Mouse (Mus musculus) hindbrain, embryonic 16.5 days (tissue): ENCODE results near the gene Rnf111. TPM values are rescaled to one million over a fixed set of nuclear protein-coding genes. Genes with fewer than 3 reads are reported as not detected.
"Not testable (repeated sequence)": the region's sequence is repeated elsewhere in the genome, so short reads cannot be mapped to it uniquely, and the experiment has no call there.

Experiments used
- ATAC-seq: fragments of 200-750 bp; cut with Nextera tagmentation; 2 replicates; pipeline ENCODE4 v1.8.0; 2017; ENCODE audit warnings: moderate TSS enrichment, moderate library complexity
- H3K27ac ChIP-seq: fragments of 300-500 bp; sonication (generic); 2 replicates; pipeline ENCODE4 v1.5.1; 2014; ENCODE audit warnings: low read depth, mild to moderate bottlenecking, control low read depth, low read length, moderate library complexity
- H3K27me3 ChIP-seq: fragments of 300-500 bp; sonication (generic); replicated peaks from 2 replicates; pipeline ENCODE4 v1.6.1; 2014; ENCODE audit warnings: low read length; ENCODE audit not compliant: control insufficient read depth, insufficient read depth
- H3K36me3 ChIP-seq: fragments of 300-500 bp; sonication (generic); 2 replicates; pipeline ENCODE4 v1.6.1; 2014; ENCODE audit warnings: mild to moderate bottlenecking, low read length, moderate library complexity, mixed read lengths; ENCODE audit not compliant: control insufficient read depth, insufficient read depth
- H3K4me1 ChIP-seq: fragments of 300-500 bp; sonication (generic); 2 replicates; pipeline ENCODE4 v1.6.1; 2014; ENCODE audit warnings: low read depth, low read length; ENCODE audit not compliant: control insufficient read depth, insufficient read depth
- H3K4me2 ChIP-seq: fragments of 300-500 bp; sonication (generic); 2 replicates; pipeline ENCODE4 v1.6.1; 2014; ENCODE audit warnings: mild to moderate bottlenecking, low read length, control low read depth, moderate library complexity
- H3K4me3 ChIP-seq: fragments of 300-500 bp; sonication (generic); 2 replicates; pipeline ENCODE4 v1.5.1; 2014; ENCODE audit warnings: mild to moderate bottlenecking, low read length, control low read depth, moderate library complexity
- H3K9ac ChIP-seq: fragments of 300-500 bp; sonication (generic); 2 replicates; pipeline ENCODE4 v1.6.1; 2014; ENCODE audit warnings: low read depth, mild to moderate bottlenecking, control low read depth, low read length, moderate library complexity
- H3K9me3 ChIP-seq: fragments of 300-500 bp; sonication (generic); 2 replicates; pipeline ENCODE4 v1.6.1; 2014; ENCODE audit warnings: mild to moderate bottlenecking, low read length, moderate library complexity; ENCODE audit not compliant: control insufficient read depth
- WGBS: fragments of 180-500 bp; shearing (Covaris S2); extraction: QIAGEN DNeasy Blood & Tissue Kit; methylation state at CpG from one replicate; pipeline ENCODE4 v1.1.7; 2014; 5-methylcytosine and 5-hydroxymethylcytosine counted together
- polyA plus RNA-seq: library from polyadenylated mRNA; unstranded; fragments of >200 nt; fragmentation: Nextera tagmentation; extraction: Ambion mirVana; gene quantifications from 2 replicates; pipeline ENCODE4 v1.2.1, GENCODE M21; 2015

The Rnf111 gene
- polyA plus RNA-seq, 1 experiment from 2014 or later, result 23.2 TPM

DNA sequence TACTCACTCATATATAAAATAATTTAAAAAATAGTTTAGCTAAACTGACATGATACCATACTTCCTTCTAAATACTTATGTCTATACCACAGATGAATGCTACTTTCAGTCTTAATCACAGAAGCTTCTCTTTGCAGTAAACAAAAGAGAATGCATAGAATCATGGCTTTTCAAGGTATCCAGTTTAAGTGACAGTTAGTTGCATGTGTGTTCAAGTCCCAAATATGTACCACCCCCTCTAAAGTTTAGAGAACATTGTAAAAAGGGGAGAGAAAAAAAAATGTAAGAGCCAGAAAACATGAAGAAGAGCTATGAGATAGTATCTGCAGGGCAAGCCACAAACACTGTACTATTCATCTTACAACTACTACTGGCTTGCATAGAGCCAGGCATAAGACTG lies 21.7 kb downstream of the Rnf111 start:
- no peak overlapping the region for H3K4me2 ChIP-seq
- no peak overlapping the region for H3K4me3 ChIP-seq
- ATAC-seq, result no peak
- H3K27me3 ChIP-seq, result no peaks in the 10 kb centered on the region
- no peak overlapping the region for H3K27ac ChIP-seq
- no peaks in the 10 kb centered on the region for H3K9me3 ChIP-seq
- no peaks in the 10 kb centered on the region for H3K4me1 ChIP-seq
- H3K36me3 ChIP-seq, result no peaks in the 10 kb centered on the region
- no peak overlapping the region for H3K9ac ChIP-seq

DNA sequence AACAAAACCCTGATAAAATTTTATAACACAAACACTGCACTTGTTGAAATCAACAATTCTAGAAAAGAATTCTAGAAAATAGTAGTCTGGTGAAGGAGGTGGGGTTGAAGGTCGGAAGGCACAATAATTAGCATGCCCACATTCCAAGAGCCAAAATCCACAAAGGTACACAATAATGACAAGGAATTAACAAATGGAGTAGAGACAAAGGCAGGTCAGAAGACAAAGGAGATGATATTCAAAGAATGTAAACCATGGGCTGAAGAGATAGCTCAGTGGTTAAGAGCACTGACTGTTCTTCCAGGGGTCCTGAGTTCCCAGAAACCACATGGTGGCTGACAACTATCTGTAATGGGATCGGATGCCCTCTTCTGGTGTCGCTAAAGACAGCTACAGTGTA lies 26.3 kb downstream of the Rnf111 start:
- 82% methylated on average over 3 of the region's 3 CpGs for WGBS
- no peak for ATAC-seq
- Histone ChIP-seq H3K4me3 (no peak overlapping the region), H3K9me3 (no peaks in the 10 kb centered on the region), H3K9ac (no peak overlapping the region), H3K4me2 (no peak overlapping the region), H3K27me3 (no peaks in the 10 kb centered on the region), H3K4me1 (no peaks in the 10 kb centered on the region), H3K27ac (no peak overlapping the region), H3K36me3 (peaks cover 7% of the 10 kb centered on the region)

DNA sequence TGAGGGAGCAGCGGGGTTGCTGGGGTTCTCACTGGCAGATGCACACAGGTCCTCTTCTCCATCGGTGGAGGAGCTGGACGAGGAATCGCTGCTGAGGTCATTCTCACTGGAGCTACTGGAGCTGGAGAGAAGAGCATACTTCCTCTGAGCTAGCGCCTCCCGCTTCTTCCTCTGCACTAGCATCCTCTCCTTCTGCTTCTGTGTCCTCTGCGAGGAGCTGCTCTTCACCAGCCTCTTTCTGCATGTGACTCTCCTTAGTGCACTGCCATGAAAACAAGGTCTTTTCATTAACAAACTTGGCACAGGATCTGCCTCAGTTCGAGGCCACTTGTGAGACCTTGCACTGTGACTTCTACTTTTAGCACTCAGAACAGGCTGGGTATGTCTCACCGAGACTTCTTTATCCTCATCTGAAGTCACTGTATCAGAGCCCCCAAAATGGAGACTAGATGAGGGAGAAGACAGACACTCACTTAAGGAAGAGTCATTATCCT lies 27.7 kb downstream of the Rnf111 start:
- Histone ChIP-seq H3K27ac (no peak overlapping the region), H3K4me2 (no peak overlapping the region), H3K27me3 (no peaks in the 10 kb centered on the region), H3K36me3 (peaks cover 7% of the 10 kb centered on the region), H3K9me3 (no peaks in the 10 kb centered on the region), H3K9ac (no peak overlapping the region), H3K4me3 (no peak overlapping the region), H3K4me1 (no peaks in the 10 kb centered on the region)
- ATAC-seq, result no peak
- WGBS, result 97% methylated on average over 9 of the region's 9 CpGs

GRCm38 (mm10) chr9:70473400-70473799 lies 30.1 kb downstream of the Rnf111 start:
- Histone ChIP-seq H3K4me1 (no peaks in the 10 kb centered on the region), H3K4me3 (no peak overlapping the region), H3K9ac (no peak overlapping the region), H3K9me3 (no peaks in the 10 kb centered on the region), H3K4me2 (no peak overlapping the region), H3K36me3 (peaks cover 7% of the 10 kb centered on the region), H3K27ac (no peak overlapping the region), H3K27me3 (no peaks in the 10 kb centered on the region)
- no peak for ATAC-seq
- 100% methylated on average over 1 of the region's 1 CpGs for WGBS

DNA sequence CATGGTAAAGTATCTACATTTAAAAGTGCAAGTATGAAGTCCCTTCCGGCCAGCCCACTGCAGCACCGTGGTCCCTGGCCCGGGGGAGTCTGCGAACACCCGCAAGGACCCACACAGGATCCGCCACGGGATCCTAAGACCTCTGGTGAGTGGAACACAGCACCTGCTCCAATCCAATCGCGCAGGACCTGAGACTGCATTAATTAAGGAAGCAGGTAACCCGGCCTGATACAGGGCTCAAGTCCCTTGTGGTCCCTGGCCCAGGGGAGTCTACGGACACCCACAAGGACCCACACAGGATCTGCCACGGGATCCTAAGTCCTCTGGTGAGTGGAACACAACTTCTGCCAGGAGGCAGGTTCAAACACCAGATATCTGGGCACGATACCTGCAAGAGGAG lies 40.4 kb downstream of the Rnf111 start:
- H3K4me3 ChIP-seq, H3K9me3 ChIP-seq, H3K9ac ChIP-seq, ATAC-seq, H3K27ac ChIP-seq, H3K4me1 ChIP-seq, H3K4me2 ChIP-seq, H3K27me3 ChIP-seq: not testable (repeated sequence)
- H3K36me3 ChIP-seq, result peaks cover 12% of the 10 kb centered on the region; the same call in 1 of the 2 replicates
- 96% methylated on average over 11 of the region's 13 CpGs for WGBS

DNA sequence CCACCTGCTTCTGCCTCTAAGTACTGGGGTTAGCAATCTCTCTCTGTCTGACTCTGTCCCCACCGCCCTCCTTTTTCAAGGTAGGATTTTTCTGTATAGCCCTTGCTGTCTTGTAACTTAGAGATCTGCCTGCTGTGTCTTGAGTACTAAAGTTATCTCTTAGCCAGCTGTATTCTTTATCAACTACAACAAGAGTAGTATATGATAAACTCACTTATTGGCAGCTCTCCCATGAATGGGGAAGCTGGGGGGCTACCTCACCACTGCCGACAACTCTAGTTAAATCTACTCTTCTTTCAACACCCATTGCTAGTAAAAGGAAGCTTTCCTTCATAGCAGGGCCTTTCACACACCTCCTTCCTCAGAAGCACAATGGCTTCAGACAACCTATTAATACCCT lies 51.2 kb downstream of the Rnf111 start:
- 95% methylated on average over 2 of the region's 2 CpGs for WGBS
- no peak overlapping the region for H3K4me3 ChIP-seq
- H3K27me3 ChIP-seq, result no peaks in the 10 kb centered on the region
- H3K9me3 ChIP-seq, result no peaks in the 10 kb centered on the region
- peaks cover 12% of the 10 kb centered on the region for H3K36me3 ChIP-seq
- ATAC-seq, result no peak
- H3K27ac ChIP-seq, result no peak overlapping the region
- no peaks in the 10 kb centered on the region for H3K4me1 ChIP-seq
- H3K9ac ChIP-seq, result no peak overlapping the region
- no peak overlapping the region for H3K4me2 ChIP-seq

- Histone ChIP-seq H3K4me3 (no peak overlapping the region), H3K27me3 (no peaks in the 10 kb centered on the region), H3K4me1 (no peaks in the 10 kb centered on the region), H3K9me3 (no peaks in the 10 kb centered on the region), H3K9ac (no peak overlapping the region), H3K4me2 (no peak overlapping the region), H3K36me3 (peaks cover 10% of the 10 kb centered on the region), H3K27ac (no peak overlapping the region)
- no peak for ATAC-seq
- WGBS, result 94% methylated on average over 5 of the region's 5 CpGs
Measured at GRCm38 (mm10) chr9:70449072-70449471, 54.5 kb downstream of the Rnf111 start.

DNA sequence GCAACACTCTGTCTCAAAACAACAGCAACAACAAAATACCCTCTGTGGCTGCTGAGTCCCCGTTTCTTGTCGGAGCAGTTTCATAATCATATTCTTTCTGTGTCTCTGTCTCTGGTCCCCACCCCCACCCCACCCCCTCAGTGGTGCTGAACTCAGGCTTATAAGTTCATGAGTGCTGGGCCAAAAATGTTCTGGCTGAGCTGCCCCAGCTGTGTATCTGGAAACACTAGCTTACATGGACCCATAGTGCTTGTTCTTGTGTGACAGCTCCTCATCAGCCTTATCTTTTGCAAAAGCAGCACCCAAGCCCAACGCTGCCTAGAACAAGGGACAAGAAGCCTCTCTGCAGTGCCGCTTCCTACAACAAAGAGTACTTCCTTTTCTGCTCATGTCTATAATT lies 63.6 kb downstream of the Rnf111 start:
- Histone ChIP-seq H3K36me3 (peaks cover 28% of the 10 kb centered on the region), H3K4me2 (no peak overlapping the region), H3K27me3 (no peaks in the 10 kb centered on the region), H3K4me3 (no peak overlapping the region), H3K27ac (no peak overlapping the region), H3K4me1 (no peaks in the 10 kb centered on the region), H3K9me3 (no peaks in the 10 kb centered on the region), H3K9ac (no peak overlapping the region)
- 95% methylated on average over 4 of the region's 4 CpGs for WGBS
- ATAC-seq, result no peak

DNA sequence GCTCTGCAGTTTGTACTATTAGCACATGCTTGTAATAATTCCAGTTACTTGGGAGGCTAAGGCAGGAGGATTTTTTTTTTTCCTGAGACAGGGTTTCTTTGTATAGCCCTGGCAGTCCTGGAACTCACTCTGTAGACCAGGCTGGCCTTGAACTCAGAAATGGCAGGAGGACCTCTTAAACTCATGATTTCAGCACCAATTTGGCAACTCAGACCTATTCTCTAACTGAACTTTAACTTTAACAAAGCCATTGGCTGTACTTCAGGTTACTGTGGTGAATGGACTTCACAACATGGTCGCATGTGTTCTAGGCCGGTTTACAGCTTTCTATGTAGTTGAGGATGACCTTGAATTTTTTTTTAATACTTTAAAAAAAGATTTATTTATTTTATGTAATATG lies 80.9 kb downstream of the Rnf111 start:
- 100% methylated on average over 2 of the region's 2 CpGs for WGBS
- Histone ChIP-seq H3K9ac (no peak overlapping the region), H3K27me3 (no peaks in the 10 kb centered on the region), H3K4me2 (no peak overlapping the region), H3K9me3 (no peaks in the 10 kb centered on the region), H3K27ac (no peak overlapping the region), H3K4me1 (peaks cover 5% of the 10 kb centered on the region), H3K4me3 (no peak overlapping the region), H3K36me3 (peaks cover 11% of the 10 kb centered on the region; the same call in 1 of the 2 replicates)
- ATAC-seq, result no peak
